Mouse (Mus musculus) brain, embryonic 14.5 days (tissue): Measurements from ENCODE around the gene Nudt5.

Experiments
- CTCF ChIP-seq: fragments of 200-500 bp; IDR thresholded peaks from 2 replicates; pipeline ENCODE4 v1.5.1; 2012; ENCODE audit warnings: inconsistent platforms, mild to moderate bottlenecking, moderate library complexity, borderline replicate concordance; ENCODE audit not compliant: insufficient read depth, insufficient read length; ENCODE audit errors: extremely low read depth
- POLR2A ChIP-seq: fragments of 200-500 bp; IDR thresholded peaks from 2 replicates; pipeline ENCODE4 v1.6.1; 2012; ENCODE audit warnings: mild to moderate bottlenecking, inconsistent platforms, borderline replicate concordance; ENCODE audit not compliant: poor library complexity, insufficient read depth, insufficient read length, severe bottlenecking; ENCODE audit errors: extremely low read depth

DNA sequence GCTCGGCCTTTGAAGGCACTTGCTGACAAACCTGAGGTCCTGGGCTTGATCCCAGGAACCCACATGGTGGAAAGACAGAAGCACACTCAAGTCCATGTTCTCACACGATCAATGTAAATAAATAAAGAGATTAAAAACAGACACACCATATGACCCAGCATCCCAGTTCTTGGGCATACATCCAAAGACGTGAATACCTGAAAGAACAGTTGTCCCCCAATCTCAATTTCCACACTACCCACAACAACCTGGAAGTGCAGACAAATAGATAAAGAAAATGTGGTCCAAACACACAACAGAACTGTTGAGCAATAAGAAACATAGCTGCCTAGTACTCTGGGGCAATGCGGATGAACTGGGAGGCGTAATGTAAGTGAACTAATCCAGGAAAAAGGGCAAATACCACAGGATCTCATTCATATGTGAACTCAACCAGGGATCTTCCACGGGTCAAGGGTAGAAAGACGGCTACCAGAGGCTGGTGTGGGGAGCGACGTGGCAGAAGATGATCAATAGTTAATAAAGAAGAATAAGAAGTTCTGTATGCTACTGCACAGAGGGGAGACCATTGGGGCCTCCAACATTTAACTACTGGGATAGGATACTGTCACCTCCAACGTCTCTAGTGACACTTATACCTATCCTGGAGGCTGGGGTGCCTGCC, 42.8 kb upstream of the Nudt5 start:
- TF ChIP-seq CTCF (no peak), POLR2A (no peak)
